8 mouse cellular contexts compared by ENCODE assay signal in genomic region chr14:61555931-61556288, GRCm38 (mm10). TPM values are rescaled to one million over a fixed set of nuclear protein-coding genes. Genes with fewer than 3 reads are reported as not detected.
DNase-seq lines count a peak whose midpoint lies in the region; ATAC-seq and TF ChIP-seq lines count a peak whose summit lies in the region.

No protein-coding gene starts in this region.

- H3K27ac ChIP-seq in layer of hippocampus, adult 2 months = peak overlapping the region; percentile 86
- H3K27ac ChIP-seq in hindbrain, embryonic 13.5 days = peak overlapping the region; percentile 94
- peak overlapping the region; percentile 95 for H3K27ac ChIP-seq in midbrain, embryonic 15.5 days

- no peaks in the 10 kb centered on the region for H3K27me3 ChIP-seq in hindbrain, embryonic 13.5 days
- no peaks in the 10 kb centered on the region for H3K27me3 ChIP-seq in midbrain, embryonic 15.5 days (replicated peaks)

- 7% methylated on average over 6 of the region's 6 CpGs for WGBS in hindbrain, embryonic 13.5 days
- WGBS in midbrain, embryonic 15.5 days = 8% methylated on average over 6 of the region's 6 CpGs

- peak overlapping the region; percentile 78 for H3K4me2 ChIP-seq in hindbrain, embryonic 13.5 days
- H3K4me2 ChIP-seq in midbrain, embryonic 15.5 days = peak overlapping the region; percentile 81

- peak overlapping the region; percentile 81 for H3K9ac ChIP-seq in hindbrain, embryonic 13.5 days
- peak overlapping the region; percentile 65 for H3K9ac ChIP-seq in midbrain, embryonic 15.5 days

- ATAC-seq in hindbrain, embryonic 13.5 days (ENCODE audit: low FRiP score) = no peak
- no peak for ATAC-seq in midbrain, embryonic 15.5 days (replicated peaks)
- no peak for ATAC-seq in inflammation-experienced regulatory T-cells, adult 6 months

- no peaks in the 10 kb centered on the region for H3K9me3 ChIP-seq in hindbrain, embryonic 13.5 days
- H3K9me3 ChIP-seq in midbrain, embryonic 15.5 days = no peaks in the 10 kb centered on the region

- no peaks in the 10 kb centered on the region for H3K36me3 ChIP-seq in hindbrain, embryonic 13.5 days
- H3K36me3 ChIP-seq in midbrain, embryonic 15.5 days (replicated peaks) = no peaks in the 10 kb centered on the region

- H3K4me3 ChIP-seq in layer of hippocampus, adult 2 months = peak overlapping the region; percentile 88
- peak overlapping the region; percentile 73 for H3K4me3 ChIP-seq in hindbrain, embryonic 13.5 days
- H3K4me3 ChIP-seq in midbrain, embryonic 15.5 days = peak overlapping the region; percentile 89

- H3K4me1 ChIP-seq in hindbrain, embryonic 13.5 days (replicated peaks) = 0 out of 2 replicates have a peak, but pooled peaks cover 3% of the 10 kb centered on the region
- H3K4me1 ChIP-seq in midbrain, embryonic 15.5 days = peaks cover 14% of the 10 kb centered on the region

- peak; percentile 31; the same call in 1 of the 2 replicates for TF ChIP-seq CTCF in layer of hippocampus, adult 2 months (conservative IDR thresholded peaks at IDR 0.05)

- DNase-seq in layer of hippocampus, adult 2 months (ENCODE audit: low spot score in 2 of 2) = no peak
- DNase-seq in layer of hippocampus, adult 9-11 months = no peak
- DNase-seq in c-Kit-positive CD71-negative TER-119-negative erythroid progenitor cells, embryonic 14.5 days (ENCODE audit: low read depth) = peak; percentile 14
- DNase-seq in right cerebral cortex, adult 2 months (ENCODE audit: low spot score in 2 of 2) = no peak
- DNase-seq in B cell, adult 2 months = no peak

RNA-seq across cellular contexts. Expression of gene Spryd7, which starts 0.8 kb away (rescaled TPM):
- total RNA-seq in layer of hippocampus, adult 2 months (2021) = 10 to 100 TPM; 46.1 to 46.8 TPM
- polyA plus RNA-seq in hindbrain, embryonic 13.5 days (2015; fragmentation: Nextera tagmentation; extraction: Ambion mirVana) = 39.0 and 40.9 TPM in 2 replicates
- 49.8 and 52.5 TPM in 2 replicates for polyA plus RNA-seq in midbrain, embryonic 15.5 days (2015; fragmentation: Nextera tagmentation; extraction: Ambion mirVana)
- polyA plus RNA-seq in inflammation-experienced regulatory T-cells, adult 6 months (2017; shearing (Covaris generic)) = 10 to 100 TPM in 1 of 3 experiments, 1 to 10 TPM in 2; 7.4 to 11.5 (median 7.7) TPM

RNA-seq across cellular contexts. Expression of gene Trim13, which starts 42.1 kb away (rescaled TPM):
- 10 to 100 TPM; 11.4 to 12.4 TPM for total RNA-seq in layer of hippocampus, adult 2 months (2021)
- polyA plus RNA-seq in hindbrain, embryonic 13.5 days (2015; fragmentation: Nextera tagmentation; extraction: Ambion mirVana) = 53.7 and 58.8 TPM in 2 replicates
- polyA plus RNA-seq in midbrain, embryonic 15.5 days (2015; fragmentation: Nextera tagmentation; extraction: Ambion mirVana) = 41.5 and 43.5 TPM in 2 replicates
- polyA plus RNA-seq in inflammation-experienced regulatory T-cells, adult 6 months (2017; shearing (Covaris generic)) = 1 to 10 TPM; 4.0 to 8.2 (median 8.0) TPM

RNA-seq across cellular contexts. Expression of gene Kcnrg, which starts 51.3 kb away (rescaled TPM):
- total RNA-seq in layer of hippocampus, adult 2 months (2021) = 1 to 10 TPM; 1.0 to 1.1 TPM
- 3.6 and 4.0 TPM in 2 replicates for polyA plus RNA-seq in hindbrain, embryonic 13.5 days (2015; fragmentation: Nextera tagmentation; extraction: Ambion mirVana)
- polyA plus RNA-seq in midbrain, embryonic 15.5 days (2015; fragmentation: Nextera tagmentation; extraction: Ambion mirVana) = 3.1 and 3.6 TPM in 2 replicates
- polyA plus RNA-seq in inflammation-experienced regulatory T-cells, adult 6 months (2017; shearing (Covaris generic)) = under 1 TPM; 0.60 to 0.98 (median 0.91) TPM
